Mouse (Mus musculus) kidney, embryonic 15.5 days (tissue): ENCODE data around the gene Usp17lc. TPM values are rescaled to one million over a fixed set of nuclear protein-coding genes. Genes with fewer than 3 reads are reported as not detected.
"Not testable (repeated sequence)": the region's sequence is repeated elsewhere in the genome, so short reads cannot be mapped to it uniquely, and the experiment has no call there.

Experiments
- ATAC-seq: fragments of 200-750 bp; cut with Nextera tagmentation; replicated peaks from 2 replicates; pipeline ENCODE4 v1.8.0; 2017; ENCODE audit warnings: moderate TSS enrichment; ENCODE audit not compliant: low FRiP score
- H3K27ac ChIP-seq: fragments of 300-500 bp; sonication (generic); 2 replicates; pipeline ENCODE4 v1.5.1; 2015; ENCODE audit warnings: mild to moderate bottlenecking, inconsistent platforms
- H3K27me3 ChIP-seq: fragments of 300-500 bp; sonication (generic); 2 replicates; pipeline ENCODE4 v1.6.1; 2015; ENCODE audit warnings: inconsistent platforms
- H3K36me3 ChIP-seq: fragments of 300-500 bp; sonication (generic); 2 replicates; pipeline ENCODE4 v1.6.1; 2015; ENCODE audit warnings: inconsistent platforms
- H3K4me1 ChIP-seq: fragments of 300-500 bp; sonication (generic); 2 replicates; pipeline ENCODE4 v1.6.1; 2015; ENCODE audit warnings: inconsistent platforms
- H3K4me2 ChIP-seq: fragments of 300-500 bp; sonication (generic); 2 replicates; pipeline ENCODE4 v1.6.1; 2015; ENCODE audit warnings: moderate library complexity, mild to moderate bottlenecking, inconsistent platforms
- H3K4me3 ChIP-seq: fragments of 300-500 bp; sonication (generic); replicated peaks from 2 replicates; pipeline ENCODE4 v1.5.1; 2015; ENCODE audit warnings: mild to moderate bottlenecking, inconsistent platforms
- H3K9ac ChIP-seq: fragments of 300-500 bp; sonication (generic); 2 replicates; pipeline ENCODE4 v1.6.1; 2015; ENCODE audit warnings: mild to moderate bottlenecking, inconsistent platforms
- H3K9me3 ChIP-seq: fragments of 300-500 bp; sonication (generic); replicated peaks from 2 replicates; pipeline ENCODE4 v1.6.1; 2016; ENCODE audit warnings: inconsistent platforms
- WGBS: fragments of 180-500 bp; shearing (Covaris S2); methylation state at CpG from one replicate; pipeline ENCODE4 v1.1.7; 2015; ENCODE audit warnings: mixed read lengths; 5-methylcytosine and 5-hydroxymethylcytosine counted together
- microRNA-seq: library from miRNA; unstranded; fragments of <30 nt; microRNA quantifications from one replicate; pipeline ENCODE4, GENCODE M21; 2016
- polyA plus RNA-seq: library from polyadenylated mRNA; unstranded; fragments of >200 nt; fragmentation: Nextera tagmentation; extraction: Ambion mirVana; gene quantifications from 2 replicates; pipeline ENCODE4 v1.2.1, GENCODE M21; 2015

The Usp17lc gene
- not detected in 2 replicates for polyA plus RNA-seq

DNA sequence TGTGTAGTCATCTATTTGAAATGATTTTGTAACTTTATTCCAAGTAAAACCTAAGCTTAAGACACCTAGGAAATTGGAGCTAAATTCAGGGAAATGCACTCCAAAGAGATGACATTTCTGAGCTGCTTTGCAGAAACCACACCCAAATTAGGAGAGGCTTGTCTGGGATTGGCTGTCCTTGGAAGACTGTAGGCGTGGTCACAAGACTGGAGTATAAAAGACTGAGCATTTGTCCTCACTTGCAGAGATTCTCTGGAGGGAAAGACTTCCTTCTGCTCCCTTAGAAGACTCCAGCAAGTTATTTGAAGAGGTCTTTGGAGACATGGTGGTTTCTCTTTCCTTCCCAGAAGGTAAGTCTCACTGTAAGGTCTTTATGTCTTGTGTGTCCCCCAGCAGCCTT is at the start of gene Usp17lc:
Usp17lc (plus strand) TSS at position 301 of the 400 bp plus-strand sequence.
- WGBS = 63% methylated on average over 1 of the region's 1 CpGs
- H3K4me3 ChIP-seq, ATAC-seq, H3K4me1 ChIP-seq, H3K27me3 ChIP-seq, H3K4me2 ChIP-seq, H3K36me3 ChIP-seq, H3K27ac ChIP-seq, H3K9me3 ChIP-seq, H3K9ac ChIP-seq: not testable (repeated sequence)

DNA sequence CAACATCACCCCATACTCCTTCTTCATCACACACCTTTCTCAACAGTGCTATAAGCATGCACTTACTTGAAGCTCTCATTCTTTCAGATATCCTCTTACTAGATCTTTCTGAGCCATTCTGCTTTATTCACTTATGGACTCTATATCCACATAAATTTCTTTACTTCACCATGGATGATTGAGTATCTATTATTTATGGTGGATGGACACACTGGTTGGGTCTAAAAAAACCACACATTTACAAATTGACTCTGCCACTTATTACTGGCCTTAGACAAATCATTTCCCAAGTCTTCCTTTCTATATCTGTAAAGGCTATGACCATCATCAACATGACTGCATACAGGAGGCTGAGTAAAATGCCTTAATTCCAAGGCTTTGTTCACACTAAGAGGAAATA is 28.8 kb upstream of the Usp17lc start, which contains the start of gene Olfr603:
Olfr603 (minus strand) TSS at position 101 of the 400 bp plus-strand sequence.
- Histone ChIP-seq H3K9me3 (no peaks in the 10 kb centered on the region), H3K4me1 (no peaks in the 10 kb centered on the region), H3K4me3 (no peak within 1 kb of the TSS), H3K27me3 (no peaks in the 10 kb centered on the region), H3K9ac (no peak within 1 kb of the TSS), H3K36me3 (no peaks in the 10 kb centered on the region), H3K27ac (no peak within 1 kb of the TSS), H3K4me2 (no peak within 1 kb of the TSS)
- no peak for ATAC-seq

DNA sequence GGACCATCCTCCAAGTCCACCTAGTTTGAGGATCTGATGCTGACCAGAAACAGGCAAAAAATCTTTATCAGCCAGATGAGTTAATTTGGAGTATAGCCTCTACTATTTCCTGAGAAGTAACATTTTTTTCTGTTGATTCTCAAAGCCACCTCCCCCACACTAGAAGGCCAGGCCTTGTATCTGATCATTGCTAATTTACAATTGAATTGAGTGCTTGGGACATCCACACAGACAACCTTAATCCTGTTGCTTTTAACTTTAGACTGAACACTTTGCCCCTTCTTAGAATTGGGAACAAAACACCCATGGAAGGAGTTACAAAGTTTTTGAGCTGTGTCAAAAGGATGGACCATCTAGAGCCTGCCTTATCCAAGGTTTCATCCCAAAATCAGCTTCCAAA is 17.1 kb upstream of the Usp17lc start:
- no peaks in the 10 kb centered on the region for H3K27me3 ChIP-seq
- no peaks in the 10 kb centered on the region for H3K4me1 ChIP-seq
- no peak for ATAC-seq
- H3K4me2 ChIP-seq = no peak overlapping the region
- H3K9ac ChIP-seq = no peak overlapping the region
- H3K36me3 ChIP-seq = no peaks in the 10 kb centered on the region
- H3K27ac ChIP-seq = no peak overlapping the region
- H3K9me3 ChIP-seq = no peaks in the 10 kb centered on the region
- H3K4me3 ChIP-seq = no peak overlapping the region

DNA sequence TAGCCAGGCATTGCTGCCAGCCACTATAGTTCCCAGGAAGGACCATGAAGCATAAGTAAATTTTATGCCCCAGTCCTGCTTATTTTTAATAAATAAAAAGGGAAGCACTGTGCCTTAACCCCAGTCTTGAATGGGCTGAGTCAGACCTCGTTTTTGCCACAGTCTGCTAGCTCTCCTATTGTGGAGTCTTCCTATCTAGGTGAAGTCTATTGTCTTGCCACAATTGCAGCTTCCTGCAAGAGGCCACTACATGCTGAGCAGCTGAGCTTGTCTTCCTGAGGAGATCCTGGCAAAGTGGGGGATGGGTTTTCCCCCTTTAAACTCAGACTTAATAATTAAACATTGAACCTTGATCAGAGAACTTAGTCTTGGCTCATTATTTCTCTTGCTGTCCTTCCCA is 15.9 kb upstream of the Usp17lc start:
- Histone ChIP-seq H3K4me2 (no peak overlapping the region), H3K4me1 (no peaks in the 10 kb centered on the region), H3K9me3 (no peaks in the 10 kb centered on the region), H3K27ac (no peak overlapping the region), H3K27me3 (no peaks in the 10 kb centered on the region), H3K4me3 (no peak overlapping the region), H3K9ac (no peak overlapping the region), H3K36me3 (no peaks in the 10 kb centered on the region)
- ATAC-seq = no peak
- 16% methylated on average over 1 of the region's 1 CpGs for WGBS

DNA sequence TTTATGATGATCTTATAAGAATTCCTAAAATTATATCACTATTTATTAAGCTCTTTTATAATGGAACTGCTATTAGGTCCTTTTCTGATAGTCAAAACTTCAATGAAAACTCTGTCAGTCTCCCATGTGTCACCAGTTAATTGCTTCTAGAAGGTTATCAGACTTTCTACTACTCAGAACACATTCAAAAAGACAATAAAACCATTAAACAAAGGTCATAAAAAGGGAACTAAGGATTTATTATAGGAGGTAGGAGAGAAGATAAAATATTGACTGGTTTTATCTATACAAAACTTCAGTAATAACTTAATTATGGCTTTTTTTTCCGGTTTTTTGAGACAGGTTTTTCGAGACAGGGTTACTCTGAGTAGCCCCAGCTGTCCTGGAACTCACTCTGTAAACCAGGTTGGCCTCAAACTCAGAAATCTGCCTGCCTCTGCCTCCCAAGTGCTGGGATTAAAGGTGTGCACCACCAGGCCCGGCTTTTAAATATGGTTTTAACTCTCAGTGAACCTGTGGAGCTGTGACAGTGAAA is 8.3 kb upstream of the Usp17lc start:
- not testable (repeated sequence) for H3K4me3 ChIP-seq, H3K36me3 ChIP-seq, H3K9me3 ChIP-seq, H3K4me1 ChIP-seq, H3K9ac ChIP-seq, H3K27me3 ChIP-seq, H3K27ac ChIP-seq, ATAC-seq, H3K4me2 ChIP-seq
- 75% methylated on average over 3 of the region's 3 CpGs for WGBS

DNA sequence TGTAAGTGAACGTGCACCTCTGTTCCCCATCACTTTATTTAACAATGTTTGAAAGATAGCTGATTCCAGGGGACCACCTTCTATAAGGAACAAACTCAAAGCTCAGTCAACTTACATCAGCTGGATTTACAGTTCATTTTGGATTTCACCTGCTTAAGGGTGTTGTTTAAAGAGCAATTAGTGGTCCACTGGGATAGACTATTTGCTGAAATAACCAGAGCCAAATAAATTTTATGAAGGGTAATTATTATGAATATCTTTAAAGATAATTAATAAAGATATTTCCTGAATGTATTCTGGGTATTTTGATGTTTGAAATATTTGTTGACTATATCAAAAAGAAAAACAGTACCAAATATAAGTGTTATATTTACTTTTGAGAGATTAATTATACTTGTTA is 30.5 kb downstream of the Usp17lc start, which contains the start of gene Olfr605:
Olfr605 (minus strand) TSS at position 101 of the 400 bp plus-strand sequence.
- Histone ChIP-seq H3K9ac (no peak within 1 kb of the TSS), H3K4me2 (no peak within 1 kb of the TSS), H3K9me3 (no peaks in the 10 kb centered on the region), H3K4me3 (no peak within 1 kb of the TSS), H3K4me1 (no peaks in the 10 kb centered on the region), H3K27me3 (no peaks in the 10 kb centered on the region), H3K36me3 (no peaks in the 10 kb centered on the region), H3K27ac (no peak within 1 kb of the TSS)
- ATAC-seq = no peak
- WGBS = 91% methylated on average over 1 of the region's 1 CpGs

DNA sequence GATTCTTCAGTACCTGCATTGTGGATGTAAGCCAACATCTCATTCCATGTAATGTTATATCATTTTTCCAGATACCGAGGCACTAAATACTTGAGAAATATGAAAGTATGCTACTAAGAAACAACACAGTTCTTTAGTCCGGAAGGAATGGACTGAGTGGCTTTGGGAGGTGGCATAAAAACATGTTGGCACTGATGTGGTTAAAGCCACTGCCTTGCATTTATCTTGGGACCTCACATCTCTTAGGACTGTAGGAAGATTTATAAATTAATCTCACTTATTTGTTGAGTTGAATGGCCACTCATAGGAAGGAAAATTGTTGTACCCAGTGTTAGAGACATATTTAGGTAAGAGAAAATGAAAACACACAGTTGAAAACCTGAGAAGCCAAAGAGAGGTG is 33.9 kb downstream of the Usp17lc start, which contains the start of gene Olfr606:
Olfr606 (plus strand) TSS at position 301 of the 400 bp plus-strand sequence.
- Histone ChIP-seq H3K9me3 (no peaks in the 10 kb centered on the region), H3K9ac (no peak within 1 kb of the TSS), H3K4me3 (no peak within 1 kb of the TSS), H3K27me3 (no peaks in the 10 kb centered on the region), H3K4me2 (no peak within 1 kb of the TSS), H3K27ac (no peak within 1 kb of the TSS), H3K36me3 (no peaks in the 10 kb centered on the region), H3K4me1 (no peaks in the 10 kb centered on the region)
- WGBS = 94% methylated on average over 2 of the region's 2 CpGs
- no peak for ATAC-seq

DNA sequence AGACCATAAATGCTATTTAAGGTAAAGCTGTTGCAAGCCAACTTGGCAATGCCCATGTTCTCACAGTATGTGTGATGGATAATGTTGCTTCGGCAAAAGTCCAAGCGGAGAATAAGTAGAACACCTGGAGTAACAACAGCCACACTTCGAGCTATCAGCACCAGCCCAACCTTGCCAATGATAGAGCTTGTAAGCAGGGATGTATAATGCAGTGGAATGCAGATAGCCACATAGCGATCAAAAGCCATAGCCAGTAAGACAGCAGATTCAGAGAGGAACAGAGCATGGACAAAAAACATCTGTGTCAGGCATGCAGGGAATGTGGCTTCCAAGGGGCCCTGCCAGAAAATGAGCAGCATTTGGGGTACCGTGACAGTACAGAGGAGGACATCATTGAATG is 45.7 kb downstream of the Usp17lc start:
- H3K36me3 ChIP-seq = no peaks in the 10 kb centered on the region
- H3K27ac ChIP-seq = no peak overlapping the region
- no peak for ATAC-seq
- 91% methylated on average over 5 of the region's 5 CpGs for WGBS
- H3K9ac ChIP-seq = no peak overlapping the region
- no peaks in the 10 kb centered on the region for H3K9me3 ChIP-seq
- no peaks in the 10 kb centered on the region for H3K27me3 ChIP-seq
- no peaks in the 10 kb centered on the region for H3K4me1 ChIP-seq
- H3K4me3 ChIP-seq = no peak overlapping the region
- H3K4me2 ChIP-seq = no peak overlapping the region

Small RNA genes within 50 kb of the gene (microRNA-seq; reads per million reads assigned to microRNA genes)
- not detected for gene Gm25774

Other genes starting within 250 kb of the Usp17lc start
- not detected in 2 replicates for gene Olfr591, start 236.7 kb upstream of the Usp17lc start, polyA plus RNA-seq
- gene Olfr592, start 230.3 kb upstream of the Usp17lc start, polyA plus RNA-seq = not detected in 2 replicates
- gene Olfr593, start 203.2 kb upstream of the Usp17lc start, polyA plus RNA-seq = not detected in 2 replicates
- gene Olfr594, start 198.1 kb upstream of the Usp17lc start, polyA plus RNA-seq = not detected in 2 replicates
- gene Usp17ld, start 162.6 kb upstream of the Usp17lc start, polyA plus RNA-seq = not detected in 2 replicates
- gene Olfr596, start 109.4 kb upstream of the Usp17lc start, polyA plus RNA-seq = not detected in 2 replicates
- not detected in 2 replicates for gene Olfr597, start 98.8 kb upstream of the Usp17lc start, polyA plus RNA-seq
- not detected in 2 replicates for gene Olfr598, start 91.5 kb upstream of the Usp17lc start, polyA plus RNA-seq
- not detected in 2 replicates for gene Olfr599, start 79.2 kb upstream of the Usp17lc start, polyA plus RNA-seq
- gene Olfr600, start 65.4 kb upstream of the Usp17lc start, polyA plus RNA-seq = not detected in 2 replicates
- gene Olfr601, start 52.4 kb upstream of the Usp17lc start, polyA plus RNA-seq = not detected in 2 replicates
- gene Olfr603, start 28.9 kb upstream of the Usp17lc start, polyA plus RNA-seq = not detected in 2 replicates
- gene Olfr605, start 30.4 kb downstream of the Usp17lc start, polyA plus RNA-seq = not detected in 2 replicates
- not detected in 2 replicates for gene Olfr606, start 34.0 kb downstream of the Usp17lc start, polyA plus RNA-seq
- not detected in 2 replicates for gene Olfr607, start 49.1 kb downstream of the Usp17lc start, polyA plus RNA-seq
- not detected in 2 replicates for gene Olfr608, start 54.8 kb downstream of the Usp17lc start, polyA plus RNA-seq
- gene Olfr609, start 83.0 kb downstream of the Usp17lc start, polyA plus RNA-seq = not detected in 2 replicates
- not detected in 2 replicates for gene Olfr610, start 97.0 kb downstream of the Usp17lc start, polyA plus RNA-seq
- not detected in 2 replicates for gene Olfr611, start 105.8 kb downstream of the Usp17lc start, polyA plus RNA-seq
- not detected in 2 replicates for gene Olfr612, start 127.6 kb downstream of the Usp17lc start, polyA plus RNA-seq
- gene Olfr613, start 133.0 kb downstream of the Usp17lc start, polyA plus RNA-seq = not detected in 2 replicates
- not detected in 2 replicates for gene Olfr615, start 141.0 kb downstream of the Usp17lc start, polyA plus RNA-seq
- not detected in 2 replicates for gene Olfr616, start 154.1 kb downstream of the Usp17lc start, polyA plus RNA-seq
- not detected in 2 replicates for gene Olfr617, start 158.0 kb downstream of the Usp17lc start, polyA plus RNA-seq
- gene Olfr618, start 175.0 kb downstream of the Usp17lc start, polyA plus RNA-seq = not detected in 2 replicates
- not detected in 2 replicates for gene Olfr619, start 185.5 kb downstream of the Usp17lc start, polyA plus RNA-seq
- gene Olfr620, start 197.5 kb downstream of the Usp17lc start, polyA plus RNA-seq = not detected in 2 replicates
- not detected in 2 replicates for gene Olfr622, start 227.6 kb downstream of the Usp17lc start, polyA plus RNA-seq
- not detected in 2 replicates for gene Olfr623, start 248.6 kb downstream of the Usp17lc start, polyA plus RNA-seq